Mouse (Mus musculus): ENCODE data around the gene Aatk. TPM values are rescaled to one million over a fixed set of nuclear protein-coding genes. Genes with fewer than 3 reads are reported as not detected.

The Aatk gene
- polyA plus RNA-seq, 1 experiment = 4.4 TPM

DNA sequence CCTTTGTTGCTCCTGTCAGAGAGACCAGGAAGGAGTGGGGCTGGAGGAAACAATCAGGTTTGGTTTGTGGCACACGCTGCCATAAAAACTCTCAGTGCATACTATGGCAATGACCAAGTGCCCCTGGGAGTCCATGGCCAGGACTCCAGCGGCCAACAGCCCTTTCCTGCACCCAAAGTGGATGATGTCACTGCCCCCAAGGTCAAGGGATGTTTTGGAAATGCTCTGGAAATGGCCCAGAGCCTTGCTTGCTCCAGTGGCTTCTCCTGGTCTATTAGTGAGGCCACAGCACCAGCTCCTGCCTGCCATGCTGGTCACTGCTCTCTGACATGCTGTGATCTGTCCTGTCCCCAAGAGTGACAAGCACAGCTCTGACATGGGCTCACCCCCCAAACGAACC lies 29.2 kb upstream of the Aatk start:
- H3K27ac ChIP-seq (ENCODE audit: control insufficient read depth, insufficient read depth, low read length) = no peak overlapping the region
- TF ChIP-seq CTCF (IDR thresholded peaks at IDR 0.05; ENCODE audit: borderline replicate concordance, control insufficient read depth, extremely low read depth, insufficient read depth, low read length, poor library complexity) (no peak), POLR2A (IDR thresholded peaks at IDR 0.05; ENCODE audit: control insufficient read depth, extremely low read depth, insufficient read depth, low read length, poor library complexity) (no peak)
- H3K36me3 ChIP-seq (ENCODE audit: control insufficient read depth, insufficient read depth, low read length) = no peaks in the 10 kb centered on the region
- H3K4me3 ChIP-seq (ENCODE audit: control insufficient read depth, insufficient read depth, low read length) = no peak overlapping the region
- no peaks in the 10 kb centered on the region for H3K27me3 ChIP-seq (ENCODE audit: control insufficient read depth, insufficient read depth, low read length)
- WGBS = 85% methylated on average over 3 of the region's 3 CpGs
- H3K4me1 ChIP-seq (replicated peaks; ENCODE audit: control insufficient read depth, insufficient read depth, low read length) = no peaks in the 10 kb centered on the region
- DNase-seq = no peak

DNA sequence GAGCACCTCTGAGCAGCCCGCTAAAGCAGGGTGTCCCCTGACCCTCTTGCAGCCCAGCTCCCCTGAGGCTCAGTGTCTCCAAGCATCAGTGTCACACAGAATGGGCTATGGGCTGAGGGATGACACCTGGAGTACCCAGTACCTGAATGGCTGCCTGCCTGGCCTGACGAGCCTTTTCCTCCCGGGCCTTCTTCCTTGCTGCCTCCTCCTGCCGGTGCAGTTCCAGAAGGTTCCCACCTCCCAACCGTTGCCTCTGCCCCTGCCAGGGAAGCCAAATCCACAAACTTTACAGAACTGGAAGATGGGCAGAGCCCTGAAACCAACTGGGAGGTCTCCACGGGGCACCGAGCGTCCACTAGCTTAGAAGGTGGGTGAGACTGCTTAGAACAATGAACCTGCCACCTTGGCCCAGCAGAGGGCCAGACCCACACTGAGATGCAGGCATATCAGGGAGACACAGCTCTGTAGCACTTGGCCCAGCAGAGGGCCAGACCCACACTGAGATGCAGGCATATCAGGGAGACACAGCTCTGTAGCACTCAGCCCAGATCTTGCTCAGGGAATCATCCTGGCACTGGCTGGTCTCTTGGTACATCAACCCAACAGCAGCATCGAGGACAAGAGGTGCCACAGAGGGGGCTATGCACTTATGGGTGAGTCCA lies 26.1 kb upstream of the Aatk start:
- TF ChIP-seq CTCF (IDR thresholded peaks at IDR 0.05; ENCODE audit: borderline replicate concordance, control insufficient read depth, extremely low read depth, insufficient read depth, low read length, poor library complexity) (no peak), POLR2A (IDR thresholded peaks at IDR 0.05; ENCODE audit: control insufficient read depth, extremely low read depth, insufficient read depth, low read length, poor library complexity) (no peak)
- DNase-seq = no peak
- Histone ChIP-seq H3K4me1 (replicated peaks; ENCODE audit: control insufficient read depth, insufficient read depth, low read length) (no peaks in the 10 kb centered on the region), H3K27me3 (ENCODE audit: control insufficient read depth, insufficient read depth, low read length) (no peaks in the 10 kb centered on the region), H3K27ac (ENCODE audit: control insufficient read depth, insufficient read depth, low read length) (no peak overlapping the region), H3K36me3 (ENCODE audit: control insufficient read depth, insufficient read depth, low read length) (no peaks in the 10 kb centered on the region), H3K4me3 (ENCODE audit: control insufficient read depth, insufficient read depth, low read length) (no peak overlapping the region)
- 96% methylated on average over 9 of the region's 9 CpGs for WGBS

DNA sequence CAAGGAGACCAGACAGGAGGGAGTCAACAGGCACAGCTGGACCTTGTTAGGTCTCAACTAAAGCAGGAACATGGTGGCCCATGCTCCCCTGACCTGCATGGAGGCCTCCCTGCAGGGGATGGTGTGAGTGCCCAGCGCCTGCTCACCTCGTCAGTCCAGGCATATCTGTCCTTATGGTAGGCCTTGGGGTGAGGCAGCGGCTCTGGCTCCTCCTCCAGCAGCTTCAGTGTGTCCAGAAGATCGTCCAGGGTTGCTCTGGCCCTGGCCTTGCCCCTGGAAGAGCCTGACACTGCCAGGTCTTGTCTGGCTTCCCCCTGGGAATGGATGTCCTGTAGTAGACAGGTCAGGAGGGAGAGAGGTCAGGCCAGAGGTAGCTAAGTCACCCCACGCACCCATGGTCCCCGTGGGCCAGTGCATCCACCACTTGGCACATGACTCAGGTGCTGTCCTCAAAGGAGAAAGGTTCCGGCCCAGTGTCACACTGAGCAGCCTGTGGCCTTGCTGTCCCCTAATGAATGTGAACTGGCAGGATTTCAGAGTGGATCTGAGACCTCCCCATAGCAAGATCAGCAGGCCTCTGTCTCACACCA lies 24.9 kb upstream of the Aatk start:
- Histone ChIP-seq H3K36me3 (ENCODE audit: control insufficient read depth, insufficient read depth, low read length) (no peaks in the 10 kb centered on the region), H3K27ac (ENCODE audit: control insufficient read depth, insufficient read depth, low read length) (no peak overlapping the region), H3K27me3 (ENCODE audit: control insufficient read depth, insufficient read depth, low read length) (no peaks in the 10 kb centered on the region), H3K4me1 (replicated peaks; ENCODE audit: control insufficient read depth, insufficient read depth, low read length) (no peaks in the 10 kb centered on the region), H3K4me3 (ENCODE audit: control insufficient read depth, insufficient read depth, low read length) (no peak overlapping the region)
- WGBS = 94% methylated on average over 7 of the region's 7 CpGs
- no peak for DNase-seq
- TF ChIP-seq CTCF (IDR thresholded peaks at IDR 0.05; ENCODE audit: borderline replicate concordance, control insufficient read depth, extremely low read depth, insufficient read depth, low read length, poor library complexity) (no peak), POLR2A (IDR thresholded peaks at IDR 0.05; ENCODE audit: control insufficient read depth, extremely low read depth, insufficient read depth, low read length, poor library complexity) (no peak)

DNA sequence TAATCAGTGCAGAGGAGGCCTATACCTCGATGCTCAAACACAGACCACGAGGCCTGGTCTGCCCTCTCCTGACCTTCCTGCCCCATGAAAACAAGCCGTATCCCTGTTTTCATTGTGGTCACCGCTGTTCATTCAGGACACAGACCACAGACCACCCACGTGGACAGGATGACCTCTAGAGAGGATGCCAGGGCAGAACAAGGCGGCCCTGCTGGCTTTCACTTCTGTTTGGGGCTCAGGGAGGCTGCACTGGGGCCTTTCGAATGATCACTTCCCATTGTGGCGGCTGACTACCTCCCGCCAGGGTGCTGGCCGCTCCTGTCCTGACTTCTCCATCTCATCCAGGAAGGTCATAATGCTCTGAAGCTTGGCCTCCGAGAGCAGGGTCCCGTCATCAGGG lies 24.1 kb upstream of the Aatk start:
- Histone ChIP-seq H3K4me1 (replicated peaks; ENCODE audit: control insufficient read depth, insufficient read depth, low read length) (no peaks in the 10 kb centered on the region), H3K36me3 (ENCODE audit: control insufficient read depth, insufficient read depth, low read length) (no peaks in the 10 kb centered on the region), H3K27me3 (ENCODE audit: control insufficient read depth, insufficient read depth, low read length) (no peaks in the 10 kb centered on the region), H3K4me3 (ENCODE audit: control insufficient read depth, insufficient read depth, low read length) (no peak overlapping the region), H3K27ac (ENCODE audit: control insufficient read depth, insufficient read depth, low read length) (no peak overlapping the region)
- WGBS = 89% methylated on average over 12 of the region's 12 CpGs
- no peak for TF ChIP-seq CTCF (IDR thresholded peaks at IDR 0.05; ENCODE audit: borderline replicate concordance, control insufficient read depth, extremely low read depth, insufficient read depth, low read length, poor library complexity)
- no peak for DNase-seq

DNA sequence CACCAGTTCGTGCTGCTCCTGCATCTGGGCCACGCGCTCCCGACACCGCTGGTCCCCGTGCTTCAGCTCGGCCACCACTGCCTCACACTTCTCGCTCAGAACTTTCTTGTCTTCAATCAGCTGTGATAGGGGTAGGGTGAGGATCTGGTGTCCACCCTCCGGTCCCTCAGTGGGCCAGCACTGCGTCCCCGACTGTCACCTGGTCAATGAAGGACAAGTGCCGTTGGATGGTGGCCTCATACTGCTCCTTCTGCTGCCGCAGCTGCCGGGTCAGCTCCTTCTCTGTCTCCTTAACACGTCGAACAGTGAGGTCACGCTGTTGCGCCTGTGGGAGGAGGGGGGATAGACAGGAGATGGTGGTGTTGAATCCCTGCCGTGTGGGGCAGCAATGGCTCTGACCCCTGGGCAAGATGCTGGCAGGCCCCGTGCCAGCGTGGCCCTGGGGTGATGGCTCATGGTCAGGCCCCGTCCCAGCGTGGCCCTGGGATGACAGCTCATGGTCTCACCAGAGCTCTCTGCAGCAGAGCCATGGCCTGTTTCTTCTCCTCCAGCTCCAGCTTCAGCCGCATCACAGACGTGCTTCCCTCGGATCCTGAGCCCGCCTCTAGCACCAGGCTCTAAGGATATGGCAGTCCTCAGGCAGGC lies 23.4 kb upstream of the Aatk start:
- no peaks in the 10 kb centered on the region for H3K4me1 ChIP-seq (replicated peaks; ENCODE audit: control insufficient read depth, insufficient read depth, low read length)
- no peak for DNase-seq
- no peak overlapping the region for H3K27ac ChIP-seq (ENCODE audit: control insufficient read depth, insufficient read depth, low read length)
- no peaks in the 10 kb centered on the region for H3K27me3 ChIP-seq (ENCODE audit: control insufficient read depth, insufficient read depth, low read length)
- WGBS = 97% methylated on average over 27 of the region's 27 CpGs
- TF ChIP-seq CTCF (IDR thresholded peaks at IDR 0.05; ENCODE audit: borderline replicate concordance, control insufficient read depth, extremely low read depth, insufficient read depth, low read length, poor library complexity) (no peak), POLR2A (IDR thresholded peaks at IDR 0.05; ENCODE audit: control insufficient read depth, extremely low read depth, insufficient read depth, low read length, poor library complexity) (no peak)
- no peak overlapping the region for H3K4me3 ChIP-seq (ENCODE audit: control insufficient read depth, insufficient read depth, low read length)
- no peaks in the 10 kb centered on the region for H3K36me3 ChIP-seq (ENCODE audit: control insufficient read depth, insufficient read depth, low read length)

DNA sequence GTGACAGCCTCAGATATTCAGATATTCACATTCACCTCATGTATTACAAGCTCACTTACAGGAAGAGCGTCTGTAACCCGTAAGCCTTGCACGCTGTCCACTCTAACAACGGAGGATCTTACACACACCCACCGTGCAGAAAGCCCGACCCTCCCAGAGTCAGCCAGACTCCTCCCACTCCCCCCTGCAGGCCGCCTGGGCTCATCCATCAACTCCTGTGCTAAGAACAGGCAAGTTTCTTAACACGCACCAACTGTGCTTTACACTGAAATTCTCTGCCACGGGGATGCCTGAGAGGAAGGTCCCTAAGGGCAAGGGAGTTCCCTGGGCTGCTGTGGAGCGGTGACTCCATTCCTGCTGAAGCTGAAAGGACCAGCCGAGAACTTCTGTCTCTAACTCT lies 22.3 kb upstream of the Aatk start:
- no peak overlapping the region for H3K27ac ChIP-seq (ENCODE audit: control insufficient read depth, insufficient read depth, low read length)
- TF ChIP-seq POLR2A (IDR thresholded peaks at IDR 0.05; ENCODE audit: control insufficient read depth, extremely low read depth, insufficient read depth, low read length, poor library complexity) = no peak
- TF ChIP-seq CTCF (IDR thresholded peaks at IDR 0.05; ENCODE audit: borderline replicate concordance, control insufficient read depth, extremely low read depth, insufficient read depth, low read length, poor library complexity) = no peak
- H3K27me3 ChIP-seq (ENCODE audit: control insufficient read depth, insufficient read depth, low read length) = no peaks in the 10 kb centered on the region
- no peaks in the 10 kb centered on the region for H3K4me1 ChIP-seq (replicated peaks; ENCODE audit: control insufficient read depth, insufficient read depth, low read length)
- H3K4me3 ChIP-seq (ENCODE audit: control insufficient read depth, insufficient read depth, low read length) = no peak overlapping the region
- 90% methylated on average over 11 of the region's 11 CpGs for WGBS
- no peaks in the 10 kb centered on the region for H3K36me3 ChIP-seq (ENCODE audit: control insufficient read depth, insufficient read depth, low read length)
- no peak for DNase-seq

Measured in thymus, adult 2 months (tissue).